Mouse (Mus musculus) testis, postnatal 10 days (tissue): Measurements from ENCODE around the gene Gm28434.

Source experiments
- DNase-seq: peaks from one replicate; pipeline ENCODE4 v3.0.0; 2021; ENCODE audit warnings: low spot score

The Gm28434 gene

DNA sequence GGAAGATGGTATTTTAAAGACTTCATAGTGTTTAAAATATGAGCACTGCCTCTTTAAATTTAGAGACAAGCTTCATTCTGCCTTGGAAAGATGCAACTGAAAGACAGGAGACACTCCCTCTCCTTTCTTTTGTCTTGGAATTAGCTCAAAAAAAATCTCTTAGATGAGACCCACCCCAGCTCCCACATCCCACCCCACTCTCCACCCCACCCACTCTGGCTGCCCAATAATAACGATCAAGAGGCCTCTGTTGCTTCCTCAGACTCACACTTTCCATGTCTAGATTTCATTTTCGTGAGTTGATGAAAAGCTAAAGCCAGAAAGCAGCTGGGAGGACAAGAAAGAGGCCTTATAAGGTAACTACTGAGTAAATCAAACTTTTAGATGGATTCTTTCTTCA is at the start of gene Gm28434, which contains the start of gene 2310003L06Rik:
Gm28434 (plus strand) TSS at position 317 of the 400 bp plus-strand sequence.
2310003L06Rik (plus strand) TSS at position 259 of the 400 bp plus-strand sequence.
- no peak for DNase-seq

GRCm38 (mm10) chr5:87925372-87925771 is 43.9 kb upstream of the Gm28434 start, which contains the start of gene Csn3:
Csn3 (plus strand) TSS chr5:87925579.
- no peak for DNase-seq

DNA sequence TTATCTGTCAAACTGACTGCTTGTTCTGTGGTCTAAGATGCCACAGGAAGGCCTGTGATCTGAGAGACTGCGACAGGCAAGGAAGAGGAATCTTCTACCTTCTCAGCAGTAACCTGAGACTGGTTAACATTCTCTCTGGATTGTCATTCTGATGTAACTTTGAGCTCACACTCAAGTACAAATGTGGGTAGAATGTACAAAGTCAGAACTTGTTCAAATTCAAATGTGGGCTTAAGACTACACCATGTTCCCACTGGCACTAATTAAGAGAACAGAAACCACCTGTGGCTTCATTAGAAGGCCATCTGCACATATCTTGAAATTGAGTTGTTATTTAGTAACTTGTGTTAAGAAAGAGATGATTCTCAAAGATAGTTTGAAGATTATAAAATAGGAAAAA is 37.7 kb upstream of the Gm28434 start:
- DNase-seq = no peak

- DNase-seq = no peak
Observed at GRCm38 (mm10) chr5:87940752-87941151, 28.6 kb upstream of the Gm28434 start.

GRCm38 (mm10) chr5:87942515-87942914 is 26.8 kb upstream of the Gm28434 start:
- no peak for DNase-seq

- no peak for DNase-seq
Observed at GRCm38 (mm10) chr5:87951836-87952235, 17.5 kb upstream of the Gm28434 start.

DNA sequence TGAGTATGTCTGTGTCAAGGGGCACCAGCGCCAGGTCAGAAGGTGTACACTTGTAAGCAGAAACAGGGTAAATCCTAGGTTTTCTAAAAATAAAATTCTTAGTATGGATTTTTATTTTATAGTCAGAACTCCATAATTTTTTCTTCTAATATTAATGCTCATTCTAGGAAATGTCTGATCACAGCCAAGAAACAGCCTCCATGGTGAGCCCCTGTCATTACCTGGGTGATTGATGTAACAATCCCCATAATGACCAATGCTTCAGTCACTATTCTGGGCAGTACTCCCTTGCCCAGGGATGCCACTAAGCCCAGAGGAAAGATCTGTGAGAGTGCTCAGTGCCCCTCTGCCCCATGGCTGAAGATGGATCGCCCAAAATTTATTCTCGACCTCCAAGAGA is 9.8 kb downstream of the Gm28434 start, which contains the start of gene Cabs1:
Cabs1 (plus strand) TSS at position 301 of the 400 bp plus-strand sequence.
- DNase-seq = no peak

DNA sequence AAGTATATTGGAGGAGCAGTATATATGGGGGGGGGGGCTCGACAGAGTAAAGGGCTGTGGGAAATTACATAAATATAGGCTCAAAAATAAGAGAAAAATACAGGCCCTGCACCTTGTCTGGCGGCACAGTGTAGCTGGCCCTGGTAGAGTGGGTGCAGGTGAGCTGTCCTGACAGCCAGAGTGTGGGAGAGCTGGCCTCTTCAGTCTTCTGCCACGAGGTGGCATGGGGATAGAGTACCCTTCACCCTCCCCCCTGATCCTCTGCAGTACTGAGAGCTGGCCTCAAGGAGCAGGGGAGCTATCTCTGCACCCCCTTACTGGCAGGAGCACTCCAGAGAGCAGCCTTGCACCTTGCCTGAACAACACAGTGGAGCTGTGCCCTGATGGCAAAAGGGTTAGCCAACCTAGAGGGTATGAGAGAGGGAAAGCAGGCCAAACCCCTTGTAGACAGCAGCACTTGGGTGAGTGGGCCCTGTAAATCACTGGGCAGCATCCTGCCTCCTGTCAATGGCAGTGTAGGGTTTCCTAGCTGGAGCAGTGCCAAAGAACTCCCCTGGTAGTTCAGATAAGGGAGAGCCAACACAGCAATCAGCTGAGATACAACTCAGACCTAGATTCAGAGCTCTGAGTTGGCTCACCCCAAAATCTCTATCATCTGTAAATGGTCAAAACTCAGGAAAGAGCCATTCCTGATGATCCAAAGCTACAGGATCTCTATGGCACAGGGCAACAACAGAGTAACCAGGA is 13.3 kb downstream of the Gm28434 start:
- no peak for DNase-seq

GRCm38 (mm10) chr5:88002249-88002648 is 32.9 kb downstream of the Gm28434 start, which contains the start of gene Smr3a:
Smr3a (plus strand) TSS chr5:88002549.
- DNase-seq = no peak

GRCm38 (mm10) chr5:88005241-88005640 is 35.9 kb downstream of the Gm28434 start:
- DNase-seq = no peak
